ENCODE assay signal across 14 mouse cellular contexts in the genomic region with DNA sequence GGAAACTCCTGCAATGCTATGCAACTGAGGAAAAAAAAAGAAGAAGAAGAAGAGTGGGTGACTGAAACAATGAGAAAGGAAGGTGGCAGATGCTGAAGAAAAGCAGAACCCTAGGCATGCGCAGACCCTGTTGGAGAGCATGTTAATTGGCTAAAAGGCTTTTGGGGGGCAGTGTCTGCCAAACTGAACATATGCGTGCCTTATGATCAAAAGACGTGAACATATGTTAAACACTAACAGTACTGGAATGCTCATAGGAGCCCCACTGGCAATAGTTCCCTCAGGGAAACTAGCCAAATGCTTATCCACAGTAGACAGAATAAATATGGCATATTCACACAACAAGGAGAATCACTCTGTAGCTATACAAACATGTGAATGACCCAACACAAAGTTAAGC.
DNase-seq lines count a peak whose midpoint lies in the region; ATAC-seq and TF ChIP-seq lines count a peak whose summit lies in the region.
"Had no signal": no experiment of that assay in that cellular context is flagged by ENCODE, and none has a peak within 500 bp of the region (broad histone marks: within the 10 kb centered on the region; RNA-seq: fewer than 3 reads in every experiment).

No protein-coding gene starts in this region.

- H3K27ac ChIP-seq in forebrain, embryonic 11.5 days (ENCODE audit: low read depth, low read length): no peak overlapping the region
- no peak overlapping the region for H3K27ac ChIP-seq in forebrain, embryonic 10.5 days
- no peak overlapping the region for H3K27ac ChIP-seq in forebrain, embryonic 12.5 days
- H3K27ac ChIP-seq: liver, embryonic 13.5 days; stomach, embryonic 15.5 days had no signal

- WGBS in forebrain, embryonic 11.5 days: 86% methylated on average over 3 of the region's 3 CpGs
- 96% methylated on average over 3 of the region's 3 CpGs for WGBS in forebrain, embryonic 10.5 days
- WGBS in forebrain, embryonic 12.5 days: 84% methylated on average over 3 of the region's 3 CpGs

- no peak for TF ChIP-seq POLR2A in brain, embryonic 14.5 days (IDR thresholded peaks at IDR 0.05; ENCODE audit: borderline replicate concordance, extremely low read depth, insufficient read depth, insufficient read length, poor library complexity, severe bottlenecking)

- DNase-seq in forebrain, embryonic 11.5 days (ENCODE audit: low spot score): no peak
- DNase-seq in forebrain, embryonic 10.5 days (ENCODE audit: extremely low spot score, low spot score): no peak
- DNase-seq in brain, embryonic 14.5 days (ENCODE audit: low read depth): peak; percentile 92
- DNase-seq in layer of hippocampus, postnatal 14 days (ENCODE audit: low spot score in 2 of 2): peak; percentile 36 to 79
- DNase-seq in spleen, postnatal 10 days (ENCODE audit: low spot score in 2 of 2): no peak
- DNase-seq in kidney, adult 9 months: no peak
- no peak for DNase-seq in adrenal gland, postnatal 4 days (ENCODE audit: low spot score in 2 of 2)
- DNase-seq: gastrocnemius, postnatal 14 days; heart, postnatal 10 days; kidney, postnatal 14 days; liver, embryonic 13.5 days had no signal

- H3K36me3 ChIP-seq in forebrain, embryonic 11.5 days (ENCODE audit: control insufficient read depth, insufficient read depth, low read length): no peaks in the 10 kb centered on the region
- no peaks in the 10 kb centered on the region for H3K36me3 ChIP-seq in forebrain, embryonic 10.5 days (replicated peaks)
- no peaks in the 10 kb centered on the region for H3K36me3 ChIP-seq in forebrain, embryonic 12.5 days (replicated peaks)
- H3K36me3 ChIP-seq: G1E; liver, embryonic 13.5 days; stomach, embryonic 15.5 days had no signal

- no peak overlapping the region for H3K4me2 ChIP-seq in forebrain, embryonic 11.5 days (ENCODE audit: low read depth, low read length, severe bottlenecking)
- H3K4me2 ChIP-seq in forebrain, embryonic 12.5 days: no peak overlapping the region
- H3K4me2 ChIP-seq: liver, embryonic 13.5 days; stomach, embryonic 15.5 days had no signal

- no peak overlapping the region for H3K4me3 ChIP-seq in forebrain, embryonic 11.5 days (ENCODE audit: low read depth, low read length)
- no peak overlapping the region for H3K4me3 ChIP-seq in forebrain, embryonic 10.5 days
- no peak overlapping the region for H3K4me3 ChIP-seq in forebrain, embryonic 12.5 days (replicated peaks)
- H3K4me3 ChIP-seq: liver, embryonic 13.5 days; stomach, embryonic 15.5 days had no signal

- H3K9me3 ChIP-seq in forebrain, embryonic 11.5 days (ENCODE audit: control insufficient read depth, low read length): no peaks in the 10 kb centered on the region
- no peaks in the 10 kb centered on the region for H3K9me3 ChIP-seq in forebrain, embryonic 10.5 days
- no peaks in the 10 kb centered on the region for H3K9me3 ChIP-seq in forebrain, embryonic 12.5 days
- H3K9me3 ChIP-seq: G1E; liver, embryonic 13.5 days; stomach, embryonic 15.5 days had no signal

- H3K27me3 ChIP-seq in forebrain, embryonic 11.5 days (ENCODE audit: control insufficient read depth, insufficient read depth, low read length): no peaks in the 10 kb centered on the region
- H3K27me3 ChIP-seq in forebrain, embryonic 10.5 days (ENCODE audit: poor library complexity, severe bottlenecking): no peaks in the 10 kb centered on the region
- no peaks in the 10 kb centered on the region for H3K27me3 ChIP-seq in forebrain, embryonic 12.5 days
- H3K27me3 ChIP-seq: liver, embryonic 13.5 days; stomach, embryonic 15.5 days had no signal

- no peak for TF ChIP-seq CTCF in brain, embryonic 14.5 days (IDR thresholded peaks at IDR 0.05; ENCODE audit: borderline replicate concordance, extremely low read depth, insufficient read depth, insufficient read length)

- 0 out of 2 replicates have a peak, but pooled peaks have one; percentile 21 for ATAC-seq in forebrain, embryonic 11.5 days (replicated peaks; ENCODE audit: low FRiP score)
- peak; percentile 51; the same call in 1 of the 2 replicates for ATAC-seq in forebrain, embryonic 12.5 days (ENCODE audit: low FRiP score)

- no peaks in the 10 kb centered on the region for H3K4me1 ChIP-seq in forebrain, embryonic 11.5 days (replicated peaks; ENCODE audit: control insufficient read depth, insufficient read depth, low read length)
- H3K4me1 ChIP-seq in forebrain, embryonic 10.5 days: no peaks in the 10 kb centered on the region
- no peaks in the 10 kb centered on the region for H3K4me1 ChIP-seq in forebrain, embryonic 12.5 days
- H3K4me1 ChIP-seq: liver, embryonic 13.5 days; stomach, embryonic 15.5 days had no signal

- H3K9ac ChIP-seq in forebrain, embryonic 11.5 days (ENCODE audit: low read length): no peak overlapping the region
- no peak overlapping the region for H3K9ac ChIP-seq in forebrain, embryonic 12.5 days
- H3K9ac ChIP-seq: liver, embryonic 13.5 days; stomach, embryonic 15.5 days had no signal

Comparison
In these comparisons a context has a peak if more than half of its experiments do, and no peak if none do; other contexts are left out.
1. DNase-seq: peak in brain, embryonic 14.5 days (single experiment) and layer of hippocampus, postnatal 14 days (2 of 2); none in forebrain, embryonic 11.5 days (single experiment), forebrain, embryonic 10.5 days (single experiment), spleen, postnatal 10 days (0 of 2), kidney, adult 9 months (single experiment) and adrenal gland, postnatal 4 days (0 of 2).